Mouse (Mus musculus) induced T-regulatory cell, adult 2 months (primary cell): ENCODE data around the gene Cops9.
A peak's percentile ranks its signal among the peaks of the same experiment; 100 is the strongest.

Experiments
- DNase-seq: peaks from one replicate; pipeline ENCODE4 v3.0.0-alpha.2; 2012; ENCODE audit warnings: low read depth

Cops9 gene

GRCm38 (mm10) chr1:92646601-92647000 lies 4.8 kb upstream of the Cops9 start:
- no peak for DNase-seq

DNA sequence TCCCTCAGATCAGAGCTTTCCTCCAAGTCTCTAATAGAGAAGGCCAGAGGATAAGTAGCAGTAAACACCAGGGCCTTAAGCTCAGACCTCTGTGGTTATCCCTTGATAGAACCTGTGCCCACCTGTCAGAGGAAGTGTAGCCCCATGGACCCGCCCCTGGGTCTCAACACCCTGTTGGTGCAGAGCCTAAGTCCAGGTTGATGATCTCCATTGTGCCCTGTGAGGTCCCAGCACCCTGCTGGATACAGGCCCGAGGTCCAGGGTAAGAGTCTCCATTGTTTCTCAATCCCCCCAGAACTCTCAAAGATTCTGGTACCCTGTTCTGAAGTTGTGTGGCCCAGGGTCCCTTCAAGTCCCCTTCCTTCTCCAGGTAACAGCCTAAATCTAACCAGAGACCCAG lies 4.3 kb upstream of the Cops9 start:
- DNase-seq, result no peak

DNA sequence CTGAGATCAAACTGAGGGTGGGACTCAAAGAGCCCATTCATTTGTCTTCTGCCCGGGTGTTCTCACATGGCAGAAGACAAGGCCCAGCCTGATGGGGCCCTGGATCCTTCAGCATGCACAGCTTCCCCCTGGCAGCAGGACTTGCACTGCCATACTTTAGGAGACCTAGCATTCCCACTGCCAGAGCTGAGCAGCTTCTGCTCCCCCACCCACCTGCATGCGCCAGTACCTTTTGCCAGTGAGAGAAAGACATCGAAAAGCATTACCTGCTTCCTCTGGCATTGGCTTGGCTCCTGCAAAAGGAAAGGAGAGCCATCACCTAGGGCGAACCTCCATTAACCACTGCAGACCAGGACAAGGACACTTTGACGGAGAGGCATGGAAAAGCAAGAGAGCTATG lies 3.1 kb upstream of the Cops9 start:
- no peak for DNase-seq

- no peak for DNase-seq
These were observed 1.9 kb upstream of the Cops9 start for GRCm38 (mm10) chr1:92643691-92644090.

GRCm38 (mm10) chr1:92640393-92640792 lies 1.4 kb downstream of the Cops9 start:
- peak; percentile 55 for DNase-seq

DNA sequence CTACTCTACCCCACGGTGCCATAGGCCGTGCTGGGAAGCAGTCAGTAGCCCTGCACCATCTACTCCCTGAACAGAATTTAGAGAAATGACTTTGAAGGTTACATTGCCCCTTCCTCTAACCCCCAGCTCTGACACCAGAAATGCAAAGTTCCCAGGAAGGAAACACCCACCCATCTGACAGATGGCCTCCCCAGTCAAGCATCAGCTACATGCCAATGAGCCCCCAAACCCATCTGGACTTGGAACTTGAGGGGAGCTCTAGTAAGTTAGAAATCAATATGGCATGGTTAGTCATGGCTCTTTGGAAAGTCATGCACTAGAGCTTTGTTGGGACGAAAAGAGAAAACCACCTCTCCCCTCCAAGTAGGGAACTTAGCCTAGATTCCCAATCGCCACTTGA lies 3.0 kb downstream of the Cops9 start:
- no peak for DNase-seq

GRCm38 (mm10) chr1:92638181-92638580 lies 3.6 kb downstream of the Cops9 start:
- DNase-seq, result no peak

DNA sequence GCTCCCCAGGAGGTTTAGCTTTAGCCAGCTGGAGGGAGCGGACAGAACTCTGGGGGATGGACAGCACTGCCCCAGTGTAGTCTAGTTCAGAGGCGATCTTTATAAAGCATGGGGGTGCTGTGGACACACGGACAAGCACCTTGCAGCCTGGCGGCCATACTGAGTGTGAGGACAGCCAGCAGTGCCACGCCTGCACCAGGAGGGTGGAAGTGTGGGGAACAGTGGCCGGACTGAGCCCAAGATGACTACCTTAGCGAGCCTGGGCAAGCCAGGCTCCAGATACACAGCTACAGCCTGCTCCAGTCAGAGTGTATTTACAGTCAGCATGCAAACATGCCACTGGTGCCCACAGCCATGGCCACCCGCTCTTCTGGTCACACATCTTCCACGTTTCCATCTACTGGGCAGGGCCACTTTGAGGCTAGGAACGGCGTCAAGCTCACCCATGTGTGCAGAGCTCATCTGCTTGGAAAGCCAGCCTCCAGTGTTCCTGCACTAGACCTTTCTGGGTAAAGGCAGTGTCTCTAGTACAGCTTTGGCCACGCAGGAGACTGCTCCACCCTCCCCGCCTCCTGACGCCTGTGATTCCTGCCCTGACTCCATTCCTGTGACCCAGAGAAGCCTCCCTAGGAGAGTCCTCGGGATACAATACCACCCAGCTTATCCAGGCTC lies 4.1 kb downstream of the Cops9 start:
- DNase-seq, result no peak

DNA sequence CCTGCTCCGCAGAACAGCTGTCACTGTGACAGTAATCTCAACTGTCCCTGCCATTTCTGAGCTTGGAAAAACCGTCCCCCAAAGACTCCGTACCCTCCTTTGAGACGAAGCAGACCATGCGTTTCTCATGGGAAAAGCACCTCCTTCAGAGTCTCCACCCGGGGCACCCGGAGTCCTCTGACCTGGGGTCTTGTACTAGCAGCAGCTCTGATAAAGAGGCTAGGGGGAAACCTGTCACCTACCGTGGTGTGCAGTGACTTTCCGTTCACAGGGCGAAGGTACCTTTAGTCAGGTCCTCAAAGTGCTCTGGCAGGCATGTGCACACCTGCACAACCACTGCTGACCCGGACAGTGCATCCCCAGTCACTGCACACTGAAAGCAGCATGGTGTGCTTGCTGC lies 5.1 kb downstream of the Cops9 start:
- no peak for DNase-seq

GRCm38 (mm10) chr1:92636015-92636414 lies 5.8 kb downstream of the Cops9 start:
- DNase-seq, result no peak

GRCm38 (mm10) chr1:92634976-92635599 lies 6.7 kb downstream of the Cops9 start:
- no peak for DNase-seq

DNA sequence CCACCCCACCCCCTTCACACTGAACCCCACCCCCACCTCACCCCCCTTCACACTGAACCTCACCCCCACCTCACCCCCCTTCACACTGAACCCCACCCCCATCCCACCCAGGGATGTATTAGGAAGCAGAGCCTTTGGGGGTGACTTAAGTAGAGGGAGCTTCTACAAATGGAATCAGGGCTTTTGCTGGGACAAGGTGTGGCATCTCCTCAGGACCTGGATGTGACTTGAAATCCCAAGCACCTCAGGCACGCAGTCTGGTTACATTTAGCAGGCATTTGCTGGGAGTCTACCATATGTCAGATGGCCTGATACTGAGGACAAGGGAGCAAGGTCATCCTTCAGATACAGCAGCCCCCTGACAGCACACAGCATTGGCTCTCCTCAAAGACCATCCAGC lies 7.2 kb downstream of the Cops9 start:
- DNase-seq, result no peak

- no peak for DNase-seq
These were observed 8.1 kb downstream of the Cops9 start for GRCm38 (mm10) chr1:92633726-92634125.

GRCm38 (mm10) chr1:92632948-92633347 lies 8.8 kb downstream of the Cops9 start:
- peak; percentile 61 for DNase-seq

- DNase-seq, result no peak
These were observed 9.6 kb downstream of the Cops9 start for GRCm38 (mm10) chr1:92632196-92632595.

- DNase-seq, result no peak
These were observed 13.6 kb downstream of the Cops9 start for GRCm38 (mm10) chr1:92628227-92628626.

- DNase-seq, result no peak
These were observed 23.4 kb downstream of the Cops9 start for GRCm38 (mm10) chr1:92618360-92618759.

DNA sequence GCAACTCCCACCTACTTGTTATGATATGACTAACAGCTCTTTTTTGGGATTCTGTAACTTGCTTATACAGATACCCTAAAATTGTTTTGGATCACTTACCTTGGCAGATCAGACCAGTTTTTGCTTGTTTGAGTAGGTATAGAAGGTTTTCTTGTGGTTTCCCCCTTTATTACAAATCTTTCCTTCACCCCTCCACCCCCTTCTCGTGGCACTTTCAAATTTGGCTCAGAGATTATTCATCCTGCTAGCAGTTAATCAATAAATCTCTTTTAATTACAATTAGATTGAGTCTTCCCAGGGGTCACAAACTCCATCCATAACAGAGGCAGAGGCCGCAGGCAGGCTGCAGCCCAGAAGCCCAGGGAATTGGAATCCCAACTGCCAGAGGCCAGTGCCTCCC lies 24.3 kb downstream of the Cops9 start, which contains the start of gene Olfr12:
Gene Olfr12 (plus strand): TSS at position 301 of the 400 bp plus-strand sequence.
- no peak for DNase-seq

GRCm38 (mm10) chr1:92616046-92616445 lies 25.7 kb downstream of the Cops9 start:
- no peak for DNase-seq

GRCm38 (mm10) chr1:92614516-92614915 lies 27.3 kb downstream of the Cops9 start:
- peak; percentile 32 for DNase-seq

GRCm38 (mm10) chr1:92613175-92613574 lies 28.6 kb downstream of the Cops9 start:
- no peak for DNase-seq

- peak; percentile 71 for DNase-seq
These were observed 30.8 kb downstream of the Cops9 start for GRCm38 (mm10) chr1:92611008-92611407.

DNA sequence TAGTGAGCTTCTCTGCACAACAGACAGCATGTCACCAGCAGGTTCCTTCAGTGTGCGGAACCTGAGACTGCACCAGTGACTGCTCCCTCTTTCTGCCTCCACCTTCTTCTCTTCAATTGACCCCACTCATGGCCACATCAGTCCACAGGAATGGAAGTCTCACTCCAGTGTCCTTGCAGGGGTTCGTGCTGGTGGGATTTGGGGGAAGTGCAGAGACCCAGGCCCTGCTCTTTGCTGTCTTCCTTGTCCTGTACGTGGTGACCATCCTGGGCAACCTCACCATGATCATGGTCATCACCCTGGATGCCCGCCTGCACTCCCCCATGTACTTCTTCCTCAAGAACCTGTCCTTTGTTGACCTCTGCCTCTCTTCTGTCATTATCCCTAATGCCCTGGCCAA lies 34.1 kb downstream of the Cops9 start:
- no peak for DNase-seq

DNA sequence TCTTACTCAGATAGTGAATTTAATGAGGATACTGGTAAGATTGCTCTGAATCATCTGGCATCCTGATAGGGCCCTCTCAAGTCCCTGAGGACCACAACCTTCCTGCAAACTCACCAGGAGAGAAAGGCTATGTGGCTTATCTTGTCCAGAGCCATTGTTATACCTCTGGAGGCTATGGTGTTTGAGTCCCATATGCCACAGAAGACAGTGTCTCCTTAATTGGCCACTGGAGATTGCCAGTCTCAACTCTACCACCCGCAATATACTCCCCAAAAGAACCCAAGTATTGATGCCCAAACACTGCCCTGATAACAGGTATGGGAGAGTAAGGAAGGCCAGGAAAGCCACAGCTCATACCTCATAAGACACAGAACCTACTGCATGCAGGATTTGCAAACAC lies 36.3 kb downstream of the Cops9 start, which contains the start of gene Olfr1410:
Gene Olfr1410 (plus strand): TSS at position 301 of the 400 bp plus-strand sequence.
- no peak for DNase-seq
